Mouse (Mus musculus) adrenal gland, adult (tissue): ENCODE measurements around the gene Caskin1.
A peak's percentile ranks its signal among the peaks of the same experiment; 100 is the strongest.

Experiments
- DNase-seq, 2 experiments: peaks; one replicate each; pipeline ENCODE4 v3.0.0; 2022 to 2023; ENCODE audit warnings: low spot score in 1 of 2; ENCODE audit not compliant: inconsistent age in 2 of 2

The Caskin1 gene

GRCm38 (mm10) chr17:24470701-24471527 lies 17.5 kb upstream of the Caskin1 start:
- DNase-seq, result peak; percentile 72 to 80

GRCm38 (mm10) chr17:24472512-24472911 lies 15.9 kb upstream of the Caskin1 start:
- peak; percentile 89 to 94 for DNase-seq

- DNase-seq, result peak in 1 of 2 experiments; percentile 49
These were observed 14.7 kb upstream of the Caskin1 start, which contains the start of gene Bricd5 for GRCm38 (mm10) chr17:24473612-24474275. Bricd5 (plus strand) TSS chr17:24473884.

- DNase-seq, result peak in 1 of 2 experiments; percentile 58
These were observed 13.8 kb upstream of the Caskin1 start for GRCm38 (mm10) chr17:24474557-24474956.

GRCm38 (mm10) chr17:24475586-24475985 lies 12.8 kb upstream of the Caskin1 start:
- DNase-seq, result no peak

- DNase-seq, result peak in 1 of 2 experiments; percentile 50
These were observed 12.2 kb upstream of the Caskin1 start for GRCm38 (mm10) chr17:24476022-24476776.

- DNase-seq, result no peak
These were observed 11.1 kb upstream of the Caskin1 start for GRCm38 (mm10) chr17:24477053-24477984.

GRCm38 (mm10) chr17:24477985-24478600 lies 10.3 kb upstream of the Caskin1 start:
- DNase-seq, result peak in 1 of 2 experiments; percentile 63

GRCm38 (mm10) chr17:24478663-24479380 lies 9.6 kb upstream of the Caskin1 start, which contains the start of gene Mlst8:
Mlst8 (minus strand) TSS chr17:24479078.
- peak; percentile 98 to 100 for DNase-seq

- DNase-seq, result no peak
These were observed 9.0 kb upstream of the Caskin1 start for GRCm38 (mm10) chr17:24479431-24479830.

GRCm38 (mm10) chr17:24480201-24480826 lies 8.1 kb upstream of the Caskin1 start:
- DNase-seq, result peak in 1 of 2 experiments; percentile 67

- DNase-seq, result peak in 1 of 2 experiments; percentile 76
These were observed 7.2 kb upstream of the Caskin1 start for GRCm38 (mm10) chr17:24481027-24481815.

- DNase-seq, result peak in 1 of 2 experiments; percentile 78
These were observed 4.9 kb upstream of the Caskin1 start for GRCm38 (mm10) chr17:24483495-24483894.

- no peak for DNase-seq
These were observed 3.1 kb upstream of the Caskin1 start for GRCm38 (mm10) chr17:24485090-24485860.

GRCm38 (mm10) chr17:24488662-24489264 lies 362 bp downstream of the Caskin1 start:
- DNase-seq, result peak; percentile 62 to 79

- peak in 1 of 2 experiments; percentile 82 for DNase-seq
These were observed 1.0 kb downstream of the Caskin1 start for GRCm38 (mm10) chr17:24489265-24490030.
